Mouse (Mus musculus) neural tube, embryonic 12.5 days (tissue): ENCODE measurements around the gene Rab8b. TPM values are rescaled to one million over a fixed set of nuclear protein-coding genes. Genes with fewer than 3 reads are reported as not detected.

Source experiments
- ATAC-seq: fragments of 200-750 bp; cut with Nextera tagmentation; 2 replicates; pipeline ENCODE4 v1.8.0; 2017; ENCODE audit warnings: low read depth, mild to moderate bottlenecking, moderate TSS enrichment, moderate library complexity; ENCODE audit not compliant: low FRiP score
- H3K27ac ChIP-seq: fragments of 300-500 bp; sonication (generic); 2 replicates; pipeline ENCODE4 v1.5.1; 2016
- H3K27me3 ChIP-seq: fragments of 300-500 bp; sonication (generic); replicated peaks from 2 replicates; pipeline ENCODE4 v1.6.1; 2016; ENCODE audit warnings: mild to moderate bottlenecking
- H3K36me3 ChIP-seq: fragments of 300-500 bp; sonication (generic); 2 replicates; pipeline ENCODE4 v1.6.1; 2016; ENCODE audit warnings: mild to moderate bottlenecking
- H3K4me1 ChIP-seq: fragments of 300-500 bp; sonication (generic); 2 replicates; pipeline ENCODE4 v1.6.1; 2016
- H3K4me2 ChIP-seq: fragments of 300-500 bp; sonication (generic); replicated peaks from 2 replicates; pipeline ENCODE4 v1.6.1; 2016; ENCODE audit warnings: mild to moderate bottlenecking
- H3K4me3 ChIP-seq: fragments of 300-500 bp; sonication (generic); 2 replicates; pipeline ENCODE4 v1.5.1; 2016
- H3K9ac ChIP-seq: fragments of 300-500 bp; sonication (generic); 2 replicates; pipeline ENCODE4 v1.6.1; 2016; ENCODE audit warnings: mild to moderate bottlenecking
- H3K9me3 ChIP-seq: fragments of 300-500 bp; sonication (generic); 2 replicates; pipeline ENCODE4 v1.6.1; 2016; ENCODE audit warnings: mild to moderate bottlenecking
- WGBS: fragments of 180-500 bp; shearing (Covaris S2); methylation state at CpG from one replicate; pipeline ENCODE4 v1.1.7; 2016; 5-methylcytosine and 5-hydroxymethylcytosine counted together
- polyA plus RNA-seq: library from polyadenylated mRNA; unstranded; fragments of >200 nt; fragmentation: Nextera tagmentation; extraction: Ambion mirVana; gene quantifications from 2 replicates; pipeline ENCODE4 v1.2.1, GENCODE M21; 2016

Gene Rab8b
- polyA plus RNA-seq, 1 experiment from 2014 or later = 32.0 TPM

DNA sequence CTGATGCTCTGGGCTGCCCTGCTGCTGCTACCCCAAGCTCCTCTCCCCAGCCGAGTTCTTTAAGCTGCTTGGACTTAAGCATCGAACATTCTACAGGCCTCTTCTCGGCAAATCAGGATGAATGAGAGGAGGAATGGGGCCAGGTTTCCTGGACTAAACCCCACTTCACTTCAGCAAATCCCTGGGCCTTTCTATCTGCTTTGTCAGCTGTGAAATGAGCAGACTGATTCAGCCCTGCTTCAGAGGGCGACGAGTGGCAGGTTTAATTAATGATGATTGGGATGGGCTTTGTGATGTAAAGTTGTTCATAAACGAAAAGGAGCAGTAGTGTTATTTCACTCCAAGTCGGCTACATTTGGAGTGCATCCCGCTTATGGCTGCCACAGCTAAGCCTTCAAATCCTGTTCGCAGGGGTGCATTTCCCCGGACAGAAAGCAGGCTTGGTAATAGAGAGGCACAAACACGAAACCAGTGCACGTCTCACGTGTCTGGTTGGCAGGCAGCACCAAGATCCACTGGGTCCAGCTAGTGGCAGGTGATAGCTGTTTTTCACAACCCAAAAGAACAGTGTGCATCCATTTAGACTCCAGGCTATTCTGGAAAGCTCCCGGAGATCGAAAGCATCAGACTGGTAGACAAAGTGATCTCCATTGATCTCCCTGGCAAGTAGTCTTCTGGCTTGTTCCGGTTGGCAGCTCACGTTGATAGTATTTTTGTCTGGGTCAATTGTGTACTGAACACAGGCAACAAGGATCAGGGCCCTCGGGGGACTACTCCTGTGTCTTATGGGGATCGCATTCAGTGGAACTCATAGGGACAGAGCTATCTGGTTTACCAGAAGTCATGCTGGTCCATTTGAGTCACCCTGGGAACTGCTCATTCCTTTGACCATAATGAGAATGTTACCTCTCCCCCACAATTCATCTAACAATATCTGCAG lies 14.7 kb upstream of the Rab8b start:
- Histone ChIP-seq H3K36me3 (no peaks in the 10 kb centered on the region), H3K4me3 (no peak overlapping the region), H3K9ac (no peak overlapping the region), H3K9me3 (no peaks in the 10 kb centered on the region), H3K27ac (peak overlapping the region; percentile 47), H3K4me2 (peak overlapping the region; percentile 20; the same call in 1 of the 2 replicates), H3K27me3 (no peaks in the 10 kb centered on the region), H3K4me1 (peaks cover 18% of the 10 kb centered on the region)
- 44% methylated on average over 19 of the region's 19 CpGs for WGBS
- peak; percentile 58; the same call in 1 of the 2 replicates for ATAC-seq

DNA sequence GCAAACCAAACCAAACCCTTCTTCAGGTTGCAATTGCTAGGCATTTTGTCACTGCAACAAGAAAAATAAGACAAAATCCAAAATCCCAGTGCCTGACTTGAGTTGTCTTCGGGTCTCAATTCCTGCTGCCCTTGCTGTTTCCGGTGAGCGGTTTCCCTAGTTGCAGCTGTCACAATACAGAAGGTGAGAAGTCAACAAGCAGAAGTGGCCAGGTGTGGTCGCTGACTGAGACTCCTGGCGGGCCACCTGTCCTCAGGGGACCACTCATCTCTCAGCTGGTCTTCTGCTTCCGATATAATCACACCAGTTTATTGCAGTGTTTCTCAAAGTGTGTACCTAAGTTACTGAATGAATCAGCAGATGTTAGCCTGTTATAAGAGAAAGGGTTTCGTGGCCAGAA lies 10.9 kb upstream of the Rab8b start:
- WGBS = 69% methylated on average over 7 of the region's 7 CpGs
- Histone ChIP-seq H3K9me3 (no peaks in the 10 kb centered on the region), H3K27ac (no peak overlapping the region), H3K4me3 (no peak overlapping the region), H3K36me3 (no peaks in the 10 kb centered on the region), H3K9ac (no peak overlapping the region), H3K4me2 (no peak overlapping the region), H3K4me1 (peaks cover 18% of the 10 kb centered on the region), H3K27me3 (no peaks in the 10 kb centered on the region)
- no peak for ATAC-seq

DNA sequence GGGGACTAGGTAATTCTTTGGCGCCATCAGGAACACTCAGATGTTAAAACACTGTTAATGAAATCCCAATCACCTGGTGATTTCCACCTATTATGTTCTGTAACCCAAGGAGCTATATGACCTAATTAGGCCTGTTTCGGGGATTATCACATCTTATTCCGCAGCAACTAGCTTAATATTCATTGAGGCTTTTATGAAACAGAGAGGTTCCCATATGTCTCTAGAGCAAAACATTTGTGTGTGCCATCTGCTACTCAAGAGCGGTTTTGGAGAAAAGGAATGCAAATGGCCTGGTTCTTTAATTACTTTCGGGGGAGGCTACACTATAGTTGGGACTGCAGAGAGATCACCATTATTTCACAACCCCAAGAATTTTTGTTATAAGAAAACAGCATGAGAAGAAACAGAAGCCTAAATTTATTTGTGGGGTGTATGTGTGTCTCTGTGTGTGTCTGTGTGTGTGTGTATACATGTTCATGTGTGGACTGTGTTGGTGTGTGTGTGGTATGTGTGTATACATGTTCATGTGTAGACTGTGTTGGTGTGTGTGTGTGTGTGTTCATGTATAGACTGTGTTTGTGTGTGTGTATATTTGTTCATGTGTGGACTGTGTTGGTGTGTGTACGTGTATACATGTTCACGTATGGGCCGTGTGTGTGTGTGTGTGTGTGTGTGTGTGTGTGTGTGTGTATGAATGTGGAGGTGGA lies 8.4 kb upstream of the Rab8b start:
- Histone ChIP-seq H3K36me3 (no peaks in the 10 kb centered on the region), H3K4me3 (no peak overlapping the region), H3K9me3 (no peaks in the 10 kb centered on the region), H3K9ac (no peak overlapping the region), H3K4me2 (no peak overlapping the region), H3K4me1 (no peaks in the 10 kb centered on the region), H3K27me3 (no peaks in the 10 kb centered on the region), H3K27ac (no peak overlapping the region)
- ATAC-seq = no peak
- 64% methylated on average over 8 of the region's 8 CpGs for WGBS

DNA sequence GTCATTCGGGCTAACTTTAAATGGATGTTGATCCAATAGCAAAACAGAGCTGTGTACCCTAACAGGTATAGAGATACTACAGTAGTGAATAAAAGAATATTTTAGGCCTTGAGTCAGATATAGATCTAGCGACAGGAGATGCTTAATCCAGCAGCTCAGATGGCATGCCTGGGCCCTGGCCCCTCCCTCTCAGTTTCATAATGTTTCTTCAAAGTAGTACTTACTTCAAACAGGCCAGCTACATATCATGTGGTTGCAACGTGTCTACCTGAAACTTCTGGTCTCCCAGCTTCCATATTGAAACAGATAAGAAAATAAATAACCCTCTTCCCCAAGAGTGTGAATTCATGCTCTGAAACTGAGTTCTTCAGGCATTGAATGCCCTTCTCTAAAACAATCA lies 6.4 kb upstream of the Rab8b start:
- H3K27ac ChIP-seq = no peak overlapping the region
- H3K4me1 ChIP-seq = no peaks in the 10 kb centered on the region
- H3K36me3 ChIP-seq = no peaks in the 10 kb centered on the region
- no peak overlapping the region for H3K4me3 ChIP-seq
- H3K27me3 ChIP-seq = no peaks in the 10 kb centered on the region
- no peak for ATAC-seq
- no peaks in the 10 kb centered on the region for H3K9me3 ChIP-seq
- no peak overlapping the region for H3K4me2 ChIP-seq
- WGBS = 82% methylated on average over 3 of the region's 3 CpGs
- no peak overlapping the region for H3K9ac ChIP-seq

DNA sequence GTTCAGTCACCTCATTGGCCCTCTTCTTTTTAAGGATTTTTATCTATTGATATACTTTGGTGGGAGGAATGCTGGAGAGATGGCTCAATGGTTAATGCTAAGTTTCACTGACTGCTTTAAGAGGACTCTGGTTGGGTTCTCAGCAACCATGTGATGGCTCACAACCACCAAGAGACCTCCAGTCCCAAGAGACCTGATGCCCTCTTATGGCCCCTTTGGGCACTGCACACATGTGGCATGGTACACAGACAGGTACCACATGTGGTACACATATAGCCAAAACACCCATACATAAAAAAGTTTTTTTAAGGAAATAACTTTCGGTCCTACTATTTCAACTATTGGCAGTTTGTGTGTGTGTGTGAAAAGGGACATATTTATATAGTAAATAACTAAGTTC lies 2.6 kb upstream of the Rab8b start:
- Histone ChIP-seq H3K9me3 (no peaks in the 10 kb centered on the region), H3K27ac (no peak overlapping the region), H3K9ac (no peak overlapping the region), H3K4me2 (no peak overlapping the region), H3K36me3 (no peaks in the 10 kb centered on the region), H3K27me3 (no peaks in the 10 kb centered on the region), H3K4me3 (no peak overlapping the region), H3K4me1 (no peaks in the 10 kb centered on the region)
- WGBS = 95% methylated on average over 1 of the region's 1 CpGs
- no peak for ATAC-seq

DNA sequence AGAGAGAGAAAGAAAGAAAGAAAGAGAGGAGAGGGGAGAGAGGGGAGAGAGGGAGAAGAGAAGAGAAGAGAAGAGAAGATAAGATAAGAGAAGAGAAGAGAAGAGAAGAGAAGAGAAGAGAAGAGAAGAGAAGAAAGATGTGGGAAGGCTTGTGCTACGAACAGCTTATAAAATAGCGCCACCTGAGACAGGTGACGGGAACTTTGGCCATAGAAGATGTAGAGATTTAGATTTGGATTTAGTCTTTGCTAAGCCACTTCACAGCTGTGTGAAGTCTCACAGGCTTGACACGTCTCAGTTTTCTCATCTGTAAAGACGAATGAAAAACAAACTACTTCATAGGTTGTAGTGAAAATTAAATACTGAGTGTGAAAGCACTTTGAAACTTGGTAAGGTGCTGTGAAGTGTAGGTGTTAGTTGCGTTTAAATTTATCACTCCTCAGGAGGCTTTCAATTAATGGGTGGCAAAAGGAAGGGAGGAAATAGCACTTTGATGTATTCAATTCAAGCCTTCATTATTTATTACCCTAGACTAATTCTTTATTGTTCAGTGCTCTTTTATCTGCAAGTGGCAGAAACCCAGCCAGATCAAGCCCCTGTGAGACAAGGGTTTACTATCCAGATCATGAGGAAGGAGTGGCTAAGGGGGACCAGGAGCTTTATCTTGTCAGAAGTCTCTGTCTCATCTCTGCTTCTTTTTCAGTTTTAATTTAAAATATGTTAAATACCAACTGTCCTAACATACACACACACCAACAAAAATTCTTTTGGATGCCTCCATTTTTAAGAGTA lies 1.2 kb upstream of the Rab8b start:
- H3K9ac ChIP-seq = no peak overlapping the region
- H3K4me3 ChIP-seq = no peak overlapping the region
- no peaks in the 10 kb centered on the region for H3K36me3 ChIP-seq
- H3K4me2 ChIP-seq = peak overlapping the region; percentile 78
- H3K27ac ChIP-seq = no peak overlapping the region
- no peaks in the 10 kb centered on the region for H3K27me3 ChIP-seq
- no peak for ATAC-seq
- no peaks in the 10 kb centered on the region for H3K4me1 ChIP-seq
- 2% methylated on average over 6 of the region's 6 CpGs for WGBS
- no peaks in the 10 kb centered on the region for H3K9me3 ChIP-seq

DNA sequence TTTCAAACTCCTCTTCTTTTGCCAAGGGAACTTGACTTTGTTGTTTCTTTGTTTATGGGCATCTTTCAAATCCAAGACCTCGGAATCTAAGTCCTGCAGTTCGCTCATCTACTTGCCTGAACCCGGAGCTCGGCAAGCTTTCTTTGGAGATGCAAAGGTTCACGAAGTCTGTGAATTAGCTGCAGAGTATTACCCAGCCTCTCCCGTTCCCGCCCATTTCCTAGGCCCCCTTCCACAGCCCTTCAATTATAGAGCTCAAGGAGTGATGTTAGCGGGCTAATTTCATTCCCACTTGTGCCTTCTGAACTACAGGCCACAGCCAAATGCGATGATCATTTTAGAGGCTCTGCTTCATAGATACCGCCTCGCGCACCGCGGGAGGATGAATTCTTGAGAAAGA lies 494 bp upstream of the Rab8b start:
- WGBS = 1% methylated on average over 14 of the region's 14 CpGs
- Histone ChIP-seq H3K4me2 (peak overlapping the region; percentile 78), H3K9ac (peak overlapping the region; percentile 35), H3K4me3 (peak overlapping the region; percentile 85), H3K27me3 (no peaks in the 10 kb centered on the region), H3K4me1 (no peaks in the 10 kb centered on the region), H3K36me3 (no peaks in the 10 kb centered on the region), H3K27ac (no peak overlapping the region; the same call in 1 of the 2 replicates), H3K9me3 (no peaks in the 10 kb centered on the region)
- ATAC-seq = peak; percentile 48

DNA sequence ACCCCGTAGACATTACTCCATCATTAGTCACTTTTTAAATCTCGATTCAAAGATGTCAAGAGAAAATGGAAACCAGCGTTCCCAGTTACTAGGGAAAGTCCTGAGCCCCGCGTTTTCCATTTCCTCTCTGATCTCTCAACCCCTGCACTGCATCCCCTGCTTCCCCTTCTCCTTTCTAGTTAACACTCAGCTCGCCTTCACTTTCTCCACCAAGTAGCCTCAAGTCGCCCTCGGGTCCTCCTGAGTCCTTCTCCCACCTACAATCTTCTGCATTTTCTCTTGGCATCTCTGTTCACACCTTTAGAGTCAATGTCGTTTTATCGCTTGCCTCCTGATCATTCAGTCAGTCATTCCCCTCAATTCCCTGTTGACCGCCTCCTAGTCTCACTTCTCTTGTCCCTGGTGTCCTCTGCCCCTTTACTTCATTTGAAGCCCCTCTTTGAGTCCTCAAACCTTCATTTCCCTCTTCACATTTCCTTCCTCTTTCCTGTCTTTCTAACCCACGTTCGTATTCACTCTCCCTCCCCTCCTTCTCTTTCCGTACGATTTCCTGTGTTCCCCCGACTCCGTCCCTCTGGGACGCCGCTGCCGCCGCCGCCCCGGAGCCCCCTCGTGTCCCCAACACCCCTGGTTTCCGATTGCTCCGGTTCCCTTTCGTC lies 686 bp downstream of the Rab8b start:
- Histone ChIP-seq H3K36me3 (no peaks in the 10 kb centered on the region), H3K27me3 (no peaks in the 10 kb centered on the region), H3K9me3 (no peaks in the 10 kb centered on the region), H3K4me3 (peak overlapping the region; percentile 85), H3K4me2 (peak overlapping the region; percentile 78), H3K4me1 (no peaks in the 10 kb centered on the region), H3K27ac (peak overlapping the region; percentile 66; the same call in 1 of the 2 replicates), H3K9ac (peak overlapping the region; percentile 93)
- WGBS = 3% methylated on average over 27 of the region's 27 CpGs
- ATAC-seq = 0 out of 2 replicates have a peak, but pooled peaks have one; percentile 1

DNA sequence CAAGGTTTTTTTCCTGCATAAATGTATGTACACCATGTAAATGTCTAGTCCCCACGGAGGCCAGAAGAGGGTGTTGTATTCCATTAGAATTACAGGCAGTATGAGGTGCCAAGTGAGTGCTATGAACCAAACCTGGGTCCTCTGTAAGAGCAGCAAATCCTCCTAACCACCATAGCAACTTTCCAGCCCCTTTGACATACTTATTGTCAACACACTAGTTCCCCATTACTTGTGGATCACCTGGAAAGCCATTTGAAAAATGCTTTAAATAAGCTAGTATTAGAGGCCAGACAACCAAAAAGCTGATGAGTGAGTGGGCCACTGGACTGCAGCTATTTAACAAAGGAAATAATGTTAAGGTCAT lies 1.6 kb downstream of the Rab8b start:
- no peak overlapping the region for H3K9ac ChIP-seq
- H3K9me3 ChIP-seq = no peaks in the 10 kb centered on the region
- H3K4me1 ChIP-seq = no peaks in the 10 kb centered on the region
- peak overlapping the region; percentile 78 for H3K4me2 ChIP-seq
- no peak overlapping the region for H3K4me3 ChIP-seq
- ATAC-seq = no peak
- 64% methylated on average over 1 of the region's 1 CpGs for WGBS
- no peaks in the 10 kb centered on the region for H3K27me3 ChIP-seq
- no peak overlapping the region for H3K27ac ChIP-seq
- no peaks in the 10 kb centered on the region for H3K36me3 ChIP-seq

DNA sequence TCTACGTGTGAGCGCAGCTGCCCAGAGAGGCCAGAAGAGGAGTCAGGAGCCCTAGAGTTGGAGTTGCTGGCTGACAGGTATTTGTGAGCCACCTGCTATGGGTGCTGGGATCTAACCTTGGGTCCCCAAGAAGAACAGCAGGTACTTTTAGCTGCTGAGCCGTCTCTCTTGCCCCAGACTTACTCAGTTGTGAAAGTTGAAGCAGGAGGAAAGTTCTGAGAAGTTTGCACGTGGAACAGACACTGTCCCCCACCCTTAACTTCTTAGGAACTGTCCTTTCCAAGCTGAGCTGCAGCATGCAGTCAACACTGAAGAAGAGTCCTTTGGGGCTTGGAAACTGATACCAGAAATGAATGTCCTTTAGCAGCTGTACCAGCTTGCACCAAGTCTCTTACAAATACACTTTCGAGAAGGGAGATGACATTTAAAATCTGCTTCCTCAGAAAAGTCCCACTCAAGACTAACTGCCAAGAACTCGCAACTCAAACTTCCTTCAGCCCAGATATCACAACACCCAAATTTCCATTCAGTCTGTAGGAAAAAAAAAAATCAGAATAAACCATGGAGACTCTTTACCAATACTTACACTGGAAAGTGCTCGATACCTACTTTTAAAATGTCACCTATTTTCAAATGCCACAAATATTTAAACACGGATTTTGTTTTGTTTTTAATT lies 2.1 kb downstream of the Rab8b start:
- 93% methylated on average over 8 of the region's 8 CpGs for WGBS
- Histone ChIP-seq H3K9ac (no peak overlapping the region), H3K4me1 (peaks cover 3% of the 10 kb centered on the region; the same call in 1 of the 2 replicates), H3K27ac (no peak overlapping the region), H3K36me3 (no peaks in the 10 kb centered on the region), H3K9me3 (no peaks in the 10 kb centered on the region), H3K27me3 (no peaks in the 10 kb centered on the region), H3K4me3 (no peak overlapping the region), H3K4me2 (no peak overlapping the region)
- no peak for ATAC-seq
